Mouse (Mus musculus): ENCODE results near the gene Gfy. TPM values are rescaled to one million over a fixed set of nuclear protein-coding genes. Genes with fewer than 3 reads are reported as not detected.

The Gfy gene
- polyA plus RNA-seq, 1 experiment, result not detected

DNA sequence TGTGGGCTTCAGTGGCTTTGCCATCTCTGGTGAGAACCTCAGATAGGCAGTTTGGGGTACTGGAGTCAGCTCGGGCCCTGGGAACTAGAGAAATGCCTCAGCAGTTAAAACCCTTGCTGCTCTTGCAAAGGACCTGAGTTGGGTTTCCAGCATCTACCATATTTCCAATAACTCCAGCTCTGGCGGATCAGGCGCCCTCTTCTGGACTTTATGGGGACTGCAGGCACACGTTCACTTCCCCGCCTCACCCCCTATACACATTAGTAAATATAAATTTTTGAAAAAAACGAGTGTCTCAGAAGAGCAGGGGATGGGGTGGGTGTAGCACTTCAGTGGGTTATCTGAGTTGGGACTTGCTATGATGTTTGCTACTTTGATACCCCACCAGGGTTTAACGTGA lies 6.4 kb downstream of the Gfy start:
- H3K27ac ChIP-seq (ENCODE audit: insufficient read depth, low read length), result no peak overlapping the region
- no peaks in the 10 kb centered on the region for H3K4me1 ChIP-seq (ENCODE audit: control insufficient read depth, insufficient read depth, low read length)
- TF ChIP-seq CTCF (IDR thresholded peaks at IDR 0.05; ENCODE audit: borderline replicate concordance, insufficient read depth, low read length) (no peak), POLR2A (IDR thresholded peaks at IDR 0.05; ENCODE audit: low read depth, low read length) (no peak)
- no peak overlapping the region for H3K4me3 ChIP-seq (ENCODE audit: insufficient read depth, low read length)

DNA sequence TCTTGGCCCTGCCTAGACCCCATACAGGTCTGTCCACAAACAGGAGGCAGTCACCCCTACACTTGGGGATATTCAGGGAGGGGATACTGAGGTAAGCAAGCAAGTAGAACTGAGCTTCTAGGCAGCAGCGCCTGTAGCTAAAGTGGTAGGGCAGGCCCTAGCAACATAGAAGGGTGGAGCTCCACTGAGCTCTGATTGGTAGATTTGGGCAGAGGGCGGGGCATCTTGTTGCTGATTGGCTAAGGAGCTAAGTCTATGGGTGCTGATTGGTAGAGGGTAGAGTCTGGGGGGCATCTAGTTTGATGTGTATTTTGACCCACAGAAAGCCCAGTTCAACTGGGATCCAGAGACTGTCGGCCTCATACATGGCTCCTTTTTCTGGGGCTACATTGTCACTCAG lies 9.9 kb downstream of the Gfy start:
- H3K4me3 ChIP-seq (ENCODE audit: insufficient read depth, low read length), result no peak overlapping the region
- no peaks in the 10 kb centered on the region for H3K4me1 ChIP-seq (ENCODE audit: control insufficient read depth, insufficient read depth, low read length)
- TF ChIP-seq CTCF (IDR thresholded peaks at IDR 0.05; ENCODE audit: borderline replicate concordance, insufficient read depth, low read length) (no peak), POLR2A (IDR thresholded peaks at IDR 0.05; ENCODE audit: low read depth, low read length) (no peak)
- H3K27ac ChIP-seq (ENCODE audit: insufficient read depth, low read length), result no peak overlapping the region

DNA sequence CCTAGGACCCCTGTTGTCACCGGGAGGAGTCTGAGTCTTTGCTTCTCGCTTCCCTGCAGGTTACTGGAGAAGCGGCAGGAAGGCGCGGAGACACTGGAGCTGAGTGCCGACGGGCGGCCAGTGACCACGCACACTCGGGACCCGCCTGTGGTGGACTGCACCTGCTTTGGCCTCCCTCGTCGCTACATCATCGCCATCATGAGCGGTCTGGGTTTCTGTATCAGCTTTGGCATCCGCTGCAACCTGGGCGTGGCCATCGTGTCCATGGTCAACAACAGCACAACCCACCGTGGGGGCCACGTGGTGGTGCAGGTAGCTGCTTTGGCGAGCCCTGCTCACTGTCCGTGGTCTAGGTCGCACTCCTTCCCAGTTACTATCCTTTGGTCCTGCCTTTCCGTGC lies 10.7 kb downstream of the Gfy start:
- no peak overlapping the region for H3K27ac ChIP-seq (ENCODE audit: insufficient read depth, low read length)
- H3K4me3 ChIP-seq (ENCODE audit: insufficient read depth, low read length), result no peak overlapping the region
- TF ChIP-seq POLR2A (IDR thresholded peaks at IDR 0.05; ENCODE audit: low read depth, low read length), result no peak
- no peak for TF ChIP-seq CTCF (IDR thresholded peaks at IDR 0.05; ENCODE audit: borderline replicate concordance, insufficient read depth, low read length)
- no peaks in the 10 kb centered on the region for H3K4me1 ChIP-seq (ENCODE audit: control insufficient read depth, insufficient read depth, low read length)

DNA sequence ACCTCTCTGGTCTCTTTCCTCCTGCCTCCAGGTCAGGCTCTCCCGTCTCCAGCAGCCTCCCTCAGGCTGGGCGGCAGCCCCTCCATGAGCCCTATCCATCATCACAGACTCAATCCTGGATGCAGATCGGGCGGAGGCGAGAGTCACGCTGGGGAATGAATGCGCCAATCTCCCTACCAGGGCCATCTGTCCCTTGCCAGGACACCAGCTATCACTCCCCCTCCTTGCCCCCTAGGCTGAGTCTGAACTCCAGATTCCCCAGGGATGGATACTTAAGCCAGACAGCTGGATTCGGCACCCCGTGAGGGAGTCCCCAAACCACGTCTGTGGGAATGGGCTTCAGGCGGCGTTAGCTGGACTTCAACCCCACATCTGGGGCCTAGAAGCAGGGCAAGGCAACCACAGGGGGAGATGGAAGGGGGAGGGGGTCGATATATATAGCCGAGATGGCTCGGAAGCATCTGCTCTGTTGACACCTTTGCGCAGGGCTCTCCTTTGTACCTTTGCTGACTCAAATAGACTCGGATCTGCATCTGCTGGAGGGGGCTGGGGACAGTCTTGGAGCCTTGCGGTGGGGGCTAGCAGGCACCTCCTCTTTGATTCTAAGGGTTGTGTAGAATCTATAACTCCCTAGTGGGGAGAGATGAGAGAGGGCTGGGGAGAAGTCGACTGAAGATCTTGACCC lies 11.5 kb downstream of the Gfy start:
- Histone ChIP-seq H3K4me1 (ENCODE audit: control insufficient read depth, insufficient read depth, low read length) (no peaks in the 10 kb centered on the region), H3K4me3 (ENCODE audit: insufficient read depth, low read length) (no peak overlapping the region), H3K27ac (ENCODE audit: insufficient read depth, low read length) (no peak overlapping the region)
- TF ChIP-seq POLR2A (IDR thresholded peaks at IDR 0.05; ENCODE audit: low read depth, low read length) (no peak), CTCF (IDR thresholded peaks at IDR 0.05; ENCODE audit: borderline replicate concordance, insufficient read depth, low read length) (no peak)

DNA sequence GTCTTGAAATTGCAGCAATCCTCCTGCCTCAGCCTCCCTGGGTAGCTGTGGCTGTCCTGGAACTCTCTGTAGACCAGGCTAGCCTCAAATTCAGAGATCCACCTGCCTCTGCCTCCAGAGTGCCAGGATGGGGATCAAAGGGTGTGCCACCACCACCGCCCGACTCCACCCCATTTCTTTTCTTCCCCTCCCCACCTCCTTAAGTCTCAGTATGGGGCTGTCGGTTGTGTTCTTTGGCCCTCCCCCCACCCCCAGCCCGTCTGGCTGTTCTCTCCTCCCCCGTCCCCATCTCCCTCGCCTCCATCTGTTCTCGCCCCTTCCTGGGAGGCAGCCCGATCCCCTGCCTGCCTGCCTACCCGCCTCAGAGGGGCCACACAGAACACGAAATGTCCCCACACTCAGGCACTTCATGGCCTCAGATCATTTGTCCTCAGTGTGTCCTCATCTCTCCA lies 12.4 kb downstream of the Gfy start:
- Histone ChIP-seq H3K27ac (ENCODE audit: insufficient read depth, low read length) (no peak overlapping the region), H3K4me1 (ENCODE audit: control insufficient read depth, insufficient read depth, low read length) (no peaks in the 10 kb centered on the region), H3K4me3 (ENCODE audit: insufficient read depth, low read length) (no peak overlapping the region)
- TF ChIP-seq POLR2A (IDR thresholded peaks at IDR 0.05; ENCODE audit: low read depth, low read length) (no peak), CTCF (IDR thresholded peaks at IDR 0.05; ENCODE audit: borderline replicate concordance, insufficient read depth, low read length) (no peak)

DNA sequence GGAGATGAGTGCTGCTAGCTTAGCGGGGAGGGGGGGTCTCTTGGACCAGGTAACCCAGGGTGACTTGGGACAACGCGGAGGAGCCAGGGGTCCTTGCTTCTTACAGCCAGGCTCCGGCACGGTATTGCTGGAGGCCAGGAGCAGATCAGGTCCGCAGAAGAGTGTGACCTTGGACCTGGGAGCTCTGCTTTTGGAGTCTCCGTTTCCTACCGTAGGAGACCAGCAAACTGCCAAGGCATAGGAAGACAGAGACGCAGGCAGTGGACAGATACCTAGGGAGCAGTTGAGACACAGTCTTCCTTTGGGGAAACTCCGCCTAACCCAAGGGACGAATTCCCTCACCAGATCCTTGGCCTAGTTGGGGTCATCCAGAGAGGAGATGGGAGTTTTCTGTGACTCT lies 13.7 kb downstream of the Gfy start:
- Histone ChIP-seq H3K4me1 (ENCODE audit: control insufficient read depth, insufficient read depth, low read length) (no peaks in the 10 kb centered on the region), H3K27ac (ENCODE audit: insufficient read depth, low read length) (no peak overlapping the region), H3K4me3 (ENCODE audit: insufficient read depth, low read length) (no peak overlapping the region)
- TF ChIP-seq CTCF (IDR thresholded peaks at IDR 0.05; ENCODE audit: borderline replicate concordance, insufficient read depth, low read length), result no peak
- no peak for TF ChIP-seq POLR2A (IDR thresholded peaks at IDR 0.05; ENCODE audit: low read depth, low read length)

DNA sequence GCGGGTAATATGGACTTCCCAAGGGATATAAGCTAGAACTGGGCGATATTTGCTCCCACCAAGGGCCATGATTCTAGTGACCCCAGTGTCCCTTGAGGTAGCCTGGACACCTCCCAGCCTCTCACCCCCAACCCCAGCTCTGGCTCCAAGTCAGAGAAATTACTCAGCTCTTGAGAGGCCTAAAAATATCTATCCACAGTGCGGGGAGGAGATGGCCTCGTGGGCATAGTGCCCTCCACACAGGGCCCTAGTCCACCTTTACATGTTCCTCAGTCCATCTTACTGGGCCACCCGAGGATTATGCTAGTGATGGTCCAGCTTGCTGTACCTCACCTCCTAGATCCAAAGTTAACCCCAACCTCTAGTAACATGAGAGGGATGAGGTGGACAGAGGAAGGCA lies 14.5 kb downstream of the Gfy start:
- H3K27ac ChIP-seq (ENCODE audit: insufficient read depth, low read length), result no peak overlapping the region
- TF ChIP-seq POLR2A (IDR thresholded peaks at IDR 0.05; ENCODE audit: low read depth, low read length) (no peak), CTCF (IDR thresholded peaks at IDR 0.05; ENCODE audit: borderline replicate concordance, insufficient read depth, low read length) (no peak)
- no peak overlapping the region for H3K4me3 ChIP-seq (ENCODE audit: insufficient read depth, low read length)
- no peaks in the 10 kb centered on the region for H3K4me1 ChIP-seq (ENCODE audit: control insufficient read depth, insufficient read depth, low read length)

DNA sequence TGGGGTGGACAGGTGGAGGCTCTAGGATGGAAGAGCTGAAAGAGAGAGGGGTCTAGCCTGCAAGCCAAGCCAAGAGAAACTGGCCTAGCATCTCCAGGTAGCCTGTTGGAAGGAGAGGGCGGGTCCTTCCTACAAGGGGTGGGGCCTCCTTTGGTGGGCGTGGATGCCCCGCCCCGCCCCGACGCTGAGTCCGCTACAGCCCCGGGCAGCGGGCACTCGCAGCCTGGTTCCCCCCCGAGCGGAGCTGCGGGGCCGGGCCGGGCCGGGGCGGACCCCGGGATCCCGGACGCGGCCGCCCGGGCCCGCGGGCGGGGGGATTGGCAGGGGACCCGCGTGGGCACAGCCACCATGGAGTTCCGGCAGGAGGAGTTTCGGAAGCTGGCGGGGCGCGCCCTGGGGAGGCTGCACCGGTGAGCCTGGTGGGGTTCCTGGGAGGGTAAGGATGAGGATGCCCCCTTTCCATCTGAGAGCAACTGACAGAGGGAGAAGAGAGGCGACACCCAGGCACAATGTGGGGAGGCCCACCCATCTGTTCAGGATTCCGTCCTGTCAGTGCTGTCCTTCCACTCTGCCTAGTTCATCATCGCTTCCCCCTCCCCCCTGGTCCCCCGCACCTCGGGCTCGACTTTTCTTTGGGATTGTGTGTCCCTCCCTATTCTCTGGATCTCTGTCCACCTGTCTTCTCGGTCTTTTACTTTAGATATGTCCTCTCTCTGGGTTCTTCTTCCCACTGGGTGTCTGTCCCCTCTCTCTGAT lies 15.5 kb downstream of the Gfy start, which contains the start of gene Slc17a7:
Gene Slc17a7 (plus strand): TSS at position 215 of the 756 bp plus-strand sequence.
- H3K4me3 ChIP-seq (ENCODE audit: insufficient read depth, low read length), result 0 out of 2 replicates have a peak within 1 kb of the TSS, but pooled peaks have one; percentile 1
- TF ChIP-seq POLR2A (IDR thresholded peaks at IDR 0.05; ENCODE audit: low read depth, low read length), result no peak
- no peak for TF ChIP-seq CTCF (IDR thresholded peaks at IDR 0.05; ENCODE audit: borderline replicate concordance, insufficient read depth, low read length)
- H3K4me1 ChIP-seq (ENCODE audit: control insufficient read depth, insufficient read depth, low read length), result no peaks in the 10 kb centered on the region
- no peak within 1 kb of the TSS for H3K27ac ChIP-seq (ENCODE audit: insufficient read depth, low read length)

DNA sequence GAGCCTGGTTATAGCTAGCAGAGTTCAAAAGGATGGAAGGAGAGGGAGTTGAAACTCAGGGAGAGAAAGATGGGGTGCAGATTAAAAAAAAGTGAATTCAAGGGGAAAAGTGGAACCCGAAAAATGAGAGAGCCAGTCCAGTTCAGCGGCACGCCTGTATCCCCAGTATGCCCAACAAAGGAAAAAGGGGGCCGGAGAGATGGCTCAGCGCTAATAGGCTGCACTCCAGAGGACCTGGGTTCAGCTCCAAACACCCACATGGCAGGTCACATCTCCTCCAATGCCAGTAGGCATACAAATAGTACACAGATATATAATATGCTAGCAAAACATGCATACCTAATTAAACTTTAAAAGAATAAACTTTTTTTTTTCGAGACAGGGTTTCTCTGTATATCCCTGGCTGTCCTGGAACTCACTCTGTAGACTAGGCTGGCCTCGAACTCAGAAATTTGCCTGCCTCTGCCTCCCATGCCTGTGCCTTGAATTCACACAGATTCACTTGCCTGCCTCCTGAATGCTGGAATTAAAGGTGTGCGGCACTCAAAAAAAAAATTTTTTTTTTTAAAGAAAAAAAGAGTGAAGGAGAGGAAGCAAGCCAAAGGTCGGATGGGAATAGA lies 16.3 kb downstream of the Gfy start:
- TF ChIP-seq CTCF (IDR thresholded peaks at IDR 0.05; ENCODE audit: borderline replicate concordance, insufficient read depth, low read length) (no peak), POLR2A (IDR thresholded peaks at IDR 0.05; ENCODE audit: low read depth, low read length) (no peak)
- Histone ChIP-seq H3K4me3 (ENCODE audit: insufficient read depth, low read length) (no peak overlapping the region), H3K27ac (ENCODE audit: insufficient read depth, low read length) (no peak overlapping the region), H3K4me1 (ENCODE audit: control insufficient read depth, insufficient read depth, low read length) (no peaks in the 10 kb centered on the region)

DNA sequence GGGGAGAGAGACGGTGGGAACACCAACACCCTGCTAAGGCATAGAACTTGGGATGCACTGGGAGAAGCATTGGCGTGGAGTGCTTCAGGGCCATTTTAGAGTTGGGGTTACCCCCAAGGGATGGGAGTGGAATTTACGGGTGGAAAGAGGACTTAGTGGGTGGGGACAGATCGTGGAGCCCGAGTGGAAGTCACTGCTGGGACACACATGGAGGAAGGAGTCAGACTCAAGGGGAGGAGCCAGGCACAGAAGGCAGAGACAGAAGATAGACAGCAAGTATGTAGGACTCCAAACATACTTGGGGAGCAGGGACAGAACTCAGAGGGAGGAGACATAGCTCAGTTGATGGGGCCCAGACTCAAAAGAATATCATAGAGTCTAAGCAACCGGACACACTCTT lies 16.8 kb downstream of the Gfy start:
- Histone ChIP-seq H3K4me1 (ENCODE audit: control insufficient read depth, insufficient read depth, low read length) (no peaks in the 10 kb centered on the region), H3K4me3 (ENCODE audit: insufficient read depth, low read length) (no peak overlapping the region), H3K27ac (ENCODE audit: insufficient read depth, low read length) (no peak overlapping the region)
- TF ChIP-seq CTCF (IDR thresholded peaks at IDR 0.05; ENCODE audit: borderline replicate concordance, insufficient read depth, low read length) (no peak), POLR2A (IDR thresholded peaks at IDR 0.05; ENCODE audit: low read depth, low read length) (no peak)
